Mouse (Mus musculus) heart, postnatal 0 days (tissue): ENCODE data around the gene Mlxip.

Experiments
- CTCF ChIP-seq: IDR thresholded peaks from 2 replicates; pipeline ENCODE4 v1.5.1; 2016; ENCODE audit warnings: antibody characterized with exemption, control low read depth, low read depth
- EP300 ChIP-seq: IDR thresholded peaks from 2 replicates; pipeline ENCODE4 v1.6.1; 2016; ENCODE audit warnings: antibody characterized with exemption, low read depth

- TF ChIP-seq EP300: no peak
- no peak for TF ChIP-seq CTCF
Observed at GRCm38 (mm10) chr5:123344963-123345852, 49.4 kb upstream of the Mlxip start.
